Mouse (Mus musculus): ENCODE results near the gene Pi4k2b. TPM values are rescaled to one million over a fixed set of nuclear protein-coding genes. Genes with fewer than 3 reads are reported as not detected.
"Not testable (repeated sequence)": the region's sequence is repeated elsewhere in the genome, so short reads cannot be mapped to it uniquely, and the experiment has no call there.

The Pi4k2b gene
- polyA plus RNA-seq, 1 experiment from 2014 or later: 16.6 TPM

DNA sequence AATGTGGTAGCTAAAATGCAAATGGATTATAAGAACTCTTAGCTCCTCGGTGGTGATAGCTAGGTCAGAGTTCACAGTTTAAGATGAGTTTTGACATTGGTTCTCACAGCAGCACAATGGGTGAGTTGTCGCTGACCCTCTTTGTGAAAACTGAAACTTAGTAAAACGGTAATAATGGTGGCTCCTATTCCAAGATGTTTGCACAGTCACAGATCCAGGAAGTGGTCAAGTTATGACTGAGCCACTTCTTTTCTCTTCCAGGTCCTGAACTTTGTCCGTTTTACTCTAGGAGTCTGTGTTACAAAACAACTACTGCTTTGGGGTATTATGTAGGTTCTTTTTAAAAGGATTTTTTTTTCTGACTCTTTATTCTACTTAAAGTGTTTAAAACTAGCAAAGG, 1.9 kb downstream of the Pi4k2b start:
- no peak overlapping the region for H3K27ac ChIP-seq (replicated peaks)
- H3K27me3 ChIP-seq: no peaks in the 10 kb centered on the region
- no peak overlapping the region for H3K4me3 ChIP-seq
- H3K9ac ChIP-seq (replicated peaks): no peak overlapping the region
- ATAC-seq (ENCODE audit: low FRiP score, low read depth): no peak
- H3K4me2 ChIP-seq (replicated peaks): peak overlapping the region; percentile 75
- 60% methylated on average over 4 of the region's 4 CpGs for WGBS
- no peaks in the 10 kb centered on the region for H3K36me3 ChIP-seq
- H3K9me3 ChIP-seq: no peaks in the 10 kb centered on the region
- peaks cover 7% of the 10 kb centered on the region; the same call in 1 of the 2 replicates for H3K4me1 ChIP-seq

DNA sequence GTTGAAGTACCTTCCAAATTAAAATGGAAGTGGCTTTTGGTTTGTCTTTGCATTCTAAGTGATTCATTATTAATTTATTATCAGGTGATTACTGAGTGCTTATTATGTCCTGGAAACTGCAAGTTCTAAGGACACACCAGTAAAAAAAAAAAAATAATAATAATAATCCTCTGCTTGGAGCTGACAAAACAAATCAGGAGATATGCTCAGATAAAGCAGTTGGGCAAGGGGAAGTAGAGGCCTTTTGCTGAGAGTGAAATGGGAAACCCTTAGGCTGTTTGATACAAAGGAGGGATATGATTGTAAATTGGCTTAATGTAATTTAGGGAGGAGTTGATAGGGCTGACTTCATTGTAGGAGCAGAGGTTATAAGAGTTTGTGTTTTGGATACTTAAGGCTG, 5.5 kb downstream of the Pi4k2b start:
- Histone ChIP-seq H3K27ac (replicated peaks) (no peak overlapping the region), H3K4me2 (replicated peaks) (no peak overlapping the region), H3K9ac (replicated peaks) (no peak overlapping the region), H3K9me3 (no peaks in the 10 kb centered on the region), H3K4me1 (peaks cover 7% of the 10 kb centered on the region; the same call in 1 of the 2 replicates), H3K4me3 (no peak overlapping the region), H3K36me3 (no peaks in the 10 kb centered on the region), H3K27me3 (no peaks in the 10 kb centered on the region)
- ATAC-seq (ENCODE audit: low FRiP score, low read depth): no peak

DNA sequence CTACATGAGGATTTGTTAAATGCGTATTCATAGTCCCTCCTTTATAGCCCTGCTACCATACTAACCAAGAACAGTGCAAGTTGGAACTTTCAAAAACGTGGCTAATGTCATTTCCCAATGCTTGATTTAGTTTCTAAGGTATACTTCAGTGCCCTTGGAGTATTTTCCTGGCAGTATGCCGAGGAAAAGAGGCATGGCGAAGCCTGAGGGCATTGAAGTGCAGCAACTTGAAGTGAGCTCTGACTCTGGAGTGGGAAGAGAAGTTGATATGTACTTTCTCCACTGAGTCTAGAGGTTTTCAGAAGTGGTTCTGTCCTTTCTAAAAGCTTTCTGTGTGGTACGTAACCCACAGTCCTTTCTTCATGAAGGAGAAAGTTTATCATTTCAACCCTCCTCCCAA, 7.4 kb downstream of the Pi4k2b start:
- no peak overlapping the region for H3K27ac ChIP-seq (replicated peaks)
- H3K9ac ChIP-seq (replicated peaks): no peak overlapping the region
- H3K36me3 ChIP-seq: no peaks in the 10 kb centered on the region
- no peaks in the 10 kb centered on the region for H3K27me3 ChIP-seq
- H3K4me1 ChIP-seq: no peaks in the 10 kb centered on the region
- 89% methylated on average over 5 of the region's 5 CpGs for WGBS
- H3K9me3 ChIP-seq: no peaks in the 10 kb centered on the region
- H3K4me3 ChIP-seq: no peak overlapping the region
- ATAC-seq (ENCODE audit: low FRiP score, low read depth): no peak
- no peak overlapping the region for H3K4me2 ChIP-seq (replicated peaks)

DNA sequence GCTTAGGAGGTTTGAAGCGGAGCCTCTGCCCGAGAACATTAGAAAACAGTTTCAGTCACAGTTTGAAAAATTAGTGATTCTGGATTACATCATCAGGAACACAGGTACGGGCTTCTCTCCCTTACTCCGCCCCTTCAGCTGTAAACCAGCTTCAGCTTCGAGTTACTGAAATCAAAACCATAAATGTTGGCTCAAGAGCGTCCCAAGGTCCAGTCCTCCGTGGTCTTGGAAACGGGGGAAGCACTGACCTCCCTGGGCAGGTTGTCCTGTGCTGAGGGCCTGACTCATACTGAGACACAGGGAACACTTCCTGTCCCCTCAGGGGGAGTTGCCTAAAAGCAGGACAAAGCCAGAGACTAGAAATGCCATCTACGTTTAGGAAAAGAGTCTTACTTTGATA, 11.8 kb downstream of the Pi4k2b start:
- Histone ChIP-seq H3K9ac (replicated peaks) (no peak overlapping the region), H3K4me2 (replicated peaks) (no peak overlapping the region), H3K4me1 (no peaks in the 10 kb centered on the region), H3K9me3 (no peaks in the 10 kb centered on the region), H3K4me3 (no peak overlapping the region), H3K27ac (replicated peaks) (no peak overlapping the region), H3K36me3 (no peaks in the 10 kb centered on the region), H3K27me3 (no peaks in the 10 kb centered on the region)
- no peak for ATAC-seq (ENCODE audit: low FRiP score, low read depth)
- WGBS: 86% methylated on average over 9 of the region's 9 CpGs

DNA sequence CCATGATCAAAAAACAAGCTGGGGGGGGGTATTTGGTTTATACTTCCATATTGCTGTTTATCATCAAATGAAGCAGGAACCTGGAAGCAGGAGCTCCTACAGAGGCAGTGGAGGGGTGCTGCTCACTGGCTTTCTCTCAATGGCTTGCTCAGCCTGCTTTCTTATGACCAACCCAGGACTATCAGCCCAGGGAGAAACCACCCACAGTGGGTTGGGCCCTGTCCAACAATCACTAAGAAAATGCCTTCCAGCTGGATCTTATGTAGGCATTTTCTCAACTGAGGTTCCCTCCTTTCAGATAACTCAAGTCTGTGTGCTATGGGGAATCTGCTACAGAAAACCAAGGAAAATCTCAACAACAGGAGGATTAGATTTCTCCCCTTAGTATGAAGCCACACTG, 12.8 kb downstream of the Pi4k2b start:
- Histone ChIP-seq H3K36me3 (no peaks in the 10 kb centered on the region), H3K9me3 (no peaks in the 10 kb centered on the region), H3K27ac (replicated peaks) (no peak overlapping the region), H3K4me1 (no peaks in the 10 kb centered on the region), H3K4me3 (no peak overlapping the region), H3K4me2 (replicated peaks) (no peak overlapping the region), H3K9ac (replicated peaks) (no peak overlapping the region), H3K27me3 (no peaks in the 10 kb centered on the region)
- ATAC-seq (ENCODE audit: low FRiP score, low read depth): no peak

DNA sequence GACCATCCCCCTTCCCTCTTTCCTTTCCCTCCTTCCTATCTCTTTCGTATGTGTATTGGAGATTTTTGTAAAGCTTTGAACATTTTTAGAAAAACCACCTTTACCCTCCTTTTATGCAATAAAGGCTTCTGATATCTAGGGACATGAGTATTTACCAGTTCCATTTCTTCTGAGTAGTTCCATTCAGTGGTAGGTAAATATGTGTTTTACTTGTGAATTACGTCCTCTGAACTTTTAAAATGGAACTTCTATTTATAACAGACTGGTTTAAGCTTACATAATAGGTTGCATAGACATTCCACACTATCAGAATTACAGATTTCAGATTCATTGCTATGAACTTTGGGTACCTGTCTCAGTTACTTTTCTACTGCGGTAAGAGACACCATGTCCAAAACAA, 14.0 kb downstream of the Pi4k2b start:
- Histone ChIP-seq H3K36me3 (no peaks in the 10 kb centered on the region), H3K4me3 (no peak overlapping the region), H3K4me1 (no peaks in the 10 kb centered on the region), H3K9me3 (no peaks in the 10 kb centered on the region), H3K27ac (replicated peaks) (no peak overlapping the region), H3K9ac (replicated peaks) (no peak overlapping the region), H3K27me3 (no peaks in the 10 kb centered on the region), H3K4me2 (replicated peaks) (no peak overlapping the region)
- 95% methylated on average over 3 of the region's 3 CpGs for whole genome bisulfite sequencing
- ATAC-seq (ENCODE audit: low FRiP score, low read depth): no peak

DNA sequence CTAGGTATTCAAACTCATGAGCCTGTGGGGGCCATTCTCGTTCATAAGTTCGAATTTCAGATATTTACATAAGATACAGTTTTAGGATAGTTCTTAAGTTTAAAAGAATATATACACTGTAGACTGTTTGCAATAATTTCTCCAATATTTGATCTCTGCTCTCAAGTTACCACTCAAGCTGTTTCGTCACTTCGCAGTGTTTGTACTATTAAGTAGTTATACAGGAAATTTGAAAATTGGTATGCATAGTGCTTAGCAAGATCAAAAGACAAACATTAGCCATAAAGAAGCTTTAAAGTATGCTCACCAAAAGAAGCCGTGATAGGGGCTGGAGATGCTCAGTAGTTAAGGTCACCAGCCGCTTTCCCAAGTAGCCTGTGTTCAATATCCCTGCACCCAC, 14.6 kb downstream of the Pi4k2b start:
- 96% methylated on average over 6 of the region's 6 CpGs for WGBS
- no peak for ATAC-seq (ENCODE audit: low FRiP score, low read depth)
- H3K27me3 ChIP-seq: no peaks in the 10 kb centered on the region
- H3K9me3 ChIP-seq: no peaks in the 10 kb centered on the region
- H3K27ac ChIP-seq (replicated peaks): no peak overlapping the region
- no peak overlapping the region for H3K4me3 ChIP-seq
- H3K4me1 ChIP-seq: no peaks in the 10 kb centered on the region
- no peak overlapping the region for H3K4me2 ChIP-seq (replicated peaks)
- H3K36me3 ChIP-seq: no peaks in the 10 kb centered on the region
- no peak overlapping the region for H3K9ac ChIP-seq (replicated peaks)

DNA sequence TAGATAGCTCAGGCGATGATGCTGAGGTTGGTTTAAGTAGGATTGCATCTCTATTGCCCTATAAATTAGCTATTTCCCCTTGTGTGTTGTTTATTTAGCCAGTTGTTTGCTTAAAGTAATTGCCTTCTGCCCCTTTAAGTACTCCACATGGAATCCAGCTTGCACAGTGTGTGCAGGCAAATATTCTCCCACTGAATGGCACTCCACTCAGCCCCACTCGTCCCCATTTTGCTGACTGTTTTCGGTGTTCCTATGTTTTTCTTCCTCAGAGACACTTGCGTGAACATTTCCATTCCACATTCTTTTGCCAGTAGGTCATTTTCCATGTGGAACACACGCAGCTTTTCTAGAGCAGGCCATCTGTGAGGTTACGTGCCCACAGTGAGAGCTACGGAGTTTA, 21.2 kb downstream of the Pi4k2b start:
- Histone ChIP-seq H3K4me2 (replicated peaks) (no peak overlapping the region), H3K4me1 (no peaks in the 10 kb centered on the region), H3K9ac (replicated peaks) (no peak overlapping the region), H3K9me3 (no peaks in the 10 kb centered on the region), H3K36me3 (peaks cover 8% of the 10 kb centered on the region), H3K4me3 (no peak overlapping the region), H3K27me3 (no peaks in the 10 kb centered on the region), H3K27ac (replicated peaks) (no peak overlapping the region)
- 84% methylated on average over 7 of the region's 7 CpGs for WGBS
- no peak for ATAC-seq (ENCODE audit: low FRiP score, low read depth)

DNA sequence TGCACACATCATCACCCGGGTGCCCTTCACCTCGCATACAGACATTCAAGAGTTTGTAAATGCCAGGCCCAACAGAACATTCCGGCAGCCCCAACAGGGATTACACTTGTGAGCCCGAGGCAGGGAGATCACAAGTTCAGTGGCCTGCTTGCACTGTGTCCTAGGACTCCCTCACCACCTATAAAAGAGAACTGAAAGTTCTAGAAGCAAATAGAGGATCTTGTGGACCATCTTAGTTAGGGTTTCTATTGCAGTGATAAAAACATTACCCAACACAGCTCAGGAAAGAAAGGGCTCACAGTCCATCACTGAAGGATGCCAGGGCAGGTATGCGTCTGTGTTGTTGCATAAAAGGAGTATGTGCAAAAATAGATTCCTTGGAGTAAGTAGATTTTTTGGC, 32.9 kb downstream of the Pi4k2b start:
- no peak overlapping the region for H3K4me3 ChIP-seq
- H3K36me3 ChIP-seq: 0 out of 2 replicates have a peak, but pooled peaks cover 3% of the 10 kb centered on the region
- H3K4me1 ChIP-seq: no peaks in the 10 kb centered on the region
- no peak overlapping the region for H3K27ac ChIP-seq (replicated peaks)
- H3K9me3 ChIP-seq: no peaks in the 10 kb centered on the region
- no peak for ATAC-seq (ENCODE audit: low FRiP score, low read depth)
- H3K4me2 ChIP-seq (replicated peaks): no peak overlapping the region
- H3K9ac ChIP-seq (replicated peaks): no peak overlapping the region
- 88% methylated on average over 5 of the region's 5 CpGs for WGBS
- H3K27me3 ChIP-seq: no peaks in the 10 kb centered on the region

DNA sequence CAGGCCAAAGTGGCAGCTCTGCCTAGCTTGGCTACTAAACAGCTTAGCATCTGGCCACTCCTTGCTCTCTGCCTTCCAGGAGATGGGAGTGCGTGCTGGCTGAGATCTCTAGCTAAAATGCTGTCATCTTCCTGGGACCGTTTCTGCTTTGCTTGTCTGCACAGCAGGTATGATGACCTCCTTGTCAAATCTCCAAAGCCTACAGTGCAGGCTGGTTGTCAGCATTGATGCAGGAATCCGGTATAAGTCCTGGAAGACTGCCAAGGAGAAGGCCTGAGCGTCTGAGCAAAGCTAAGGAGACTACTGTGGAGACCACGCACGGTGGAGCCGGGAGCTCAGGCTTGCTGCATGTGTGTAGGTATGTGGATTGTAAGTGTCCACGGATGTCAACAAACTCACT, 33.9 kb downstream of the Pi4k2b start, which contains the start of gene Zcchc4:
Zcchc4 (plus strand) TSS at position 173 of the 400 bp plus-strand sequence.
- Histone ChIP-seq H3K27me3 (no peaks in the 10 kb centered on the region), H3K4me1 (no peaks in the 10 kb centered on the region), H3K9me3 (no peaks in the 10 kb centered on the region), H3K27ac (replicated peaks) (no peak within 1 kb of the TSS), H3K36me3 (0 out of 2 replicates have a peak, but pooled peaks cover 2% of the 10 kb centered on the region), H3K4me2 (replicated peaks) (no peak within 1 kb of the TSS), H3K9ac (replicated peaks) (no peak within 1 kb of the TSS), H3K4me3 (no peak within 1 kb of the TSS)
- WGBS: 82% methylated on average over 8 of the region's 8 CpGs
- no peak for ATAC-seq (ENCODE audit: low FRiP score, low read depth)

DNA sequence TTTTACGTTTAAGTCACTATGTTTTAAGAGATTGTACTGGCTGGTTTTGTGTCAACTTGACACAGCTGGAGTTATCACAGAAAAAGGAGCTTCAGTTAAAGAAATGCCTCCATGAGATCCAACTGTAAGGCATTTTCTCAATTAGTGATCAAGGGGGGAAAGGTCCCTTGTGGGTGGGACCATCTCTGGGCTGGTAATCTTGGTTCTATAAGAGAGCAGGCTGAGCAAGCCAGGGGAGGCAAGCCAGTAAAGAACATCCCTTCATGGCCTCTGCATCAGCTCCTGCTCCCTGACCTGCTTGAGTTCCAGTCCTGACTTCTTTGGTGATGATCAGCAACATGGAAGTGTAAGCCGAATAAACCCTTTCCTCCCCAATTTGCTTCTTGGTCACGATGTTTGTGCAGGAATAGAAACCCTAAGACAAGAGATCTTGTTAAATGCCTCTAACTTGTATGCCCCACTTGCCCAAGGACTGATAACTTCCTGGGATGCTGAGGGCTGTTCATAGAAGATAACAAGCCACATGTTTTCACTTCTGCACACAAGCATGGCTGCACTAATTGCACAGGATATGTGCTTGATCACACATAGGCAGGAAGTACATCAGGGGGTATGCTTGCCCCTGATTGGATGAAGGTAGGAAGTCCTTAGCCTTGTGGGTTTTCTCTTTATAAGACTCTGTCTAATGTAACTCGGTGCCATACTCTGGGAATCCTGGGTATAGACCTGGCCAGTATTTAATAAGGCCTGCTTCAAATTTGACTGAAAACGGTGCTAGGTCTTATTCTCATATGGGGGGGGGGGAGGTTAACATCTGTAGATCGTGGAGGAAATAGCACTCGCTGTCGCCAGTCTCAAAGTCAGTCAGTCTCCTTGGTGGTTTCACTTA, 35.3 kb downstream of the Pi4k2b start:
- H3K9me3 ChIP-seq; H3K27me3 ChIP-seq; H3K4me1 ChIP-seq; H3K9ac ChIP-seq (replicated peaks); H3K4me3 ChIP-seq; ATAC-seq (ENCODE audit: low FRiP score, low read depth); H3K27ac ChIP-seq (replicated peaks); H3K4me2 ChIP-seq (replicated peaks); H3K36me3 ChIP-seq: not testable (repeated sequence)
- WGBS: 88% methylated on average over 8 of the region's 8 CpGs

DNA sequence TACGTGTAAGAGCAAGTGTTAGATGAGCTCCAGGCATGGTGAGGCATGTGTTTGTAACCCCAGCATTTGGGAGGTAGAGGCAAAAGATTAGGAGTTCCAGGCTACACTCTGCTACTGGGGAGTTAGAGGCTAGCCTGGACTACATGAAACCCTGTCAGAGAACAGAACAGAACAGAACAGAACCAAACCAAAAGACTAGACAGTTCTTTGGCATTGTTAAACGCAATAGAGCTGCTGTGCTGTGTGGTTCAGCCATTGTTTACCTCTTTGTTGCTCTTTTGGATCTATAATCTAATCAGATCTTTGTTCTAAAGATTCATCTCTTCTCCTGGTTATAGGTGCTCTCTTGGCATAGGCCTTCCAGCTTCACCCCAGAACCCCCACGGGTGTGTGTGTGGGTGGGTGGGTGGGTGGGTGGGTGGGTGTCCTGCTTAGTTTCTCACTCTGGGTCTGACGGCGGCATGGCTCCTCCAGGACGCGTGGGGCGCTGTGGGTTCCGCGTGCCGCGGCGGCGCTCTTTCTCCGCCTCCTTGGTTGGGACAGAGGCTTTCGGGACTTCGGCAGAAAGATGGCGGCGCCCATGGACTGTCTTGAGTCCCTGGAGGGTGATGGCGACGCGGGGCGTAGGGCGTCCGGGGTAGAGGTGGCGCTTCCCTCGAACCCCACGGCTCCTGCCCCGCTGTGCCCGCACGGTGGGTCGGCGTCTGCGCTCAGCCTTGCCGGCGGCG, 41.3 kb downstream of the Pi4k2b start:
- Histone ChIP-seq H3K4me2 (replicated peaks) (peak overlapping the region; percentile 58), H3K9me3 (no peaks in the 10 kb centered on the region), H3K27me3 (no peaks in the 10 kb centered on the region), H3K4me3 (peak overlapping the region; percentile 87), H3K36me3 (0 out of 2 replicates have a peak, but pooled peaks cover 10% of the 10 kb centered on the region), H3K9ac (replicated peaks) (peak overlapping the region; percentile 78), H3K27ac (replicated peaks) (peak overlapping the region; percentile 86), H3K4me1 (no peaks in the 10 kb centered on the region)
- ATAC-seq (ENCODE audit: low FRiP score, low read depth): peak; percentile 97
- 5% methylated on average over 37 of the region's 37 CpGs for WGBS
